Mouse (Mus musculus) liver, adult 2 months (tissue): ENCODE data around the gene Vars.

Experiments used
- CTCF ChIP-seq: fragments of 200-500 bp; IDR thresholded peaks from 2 replicates; pipeline ENCODE4 v1.5.1; 2011; ENCODE audit warnings: low read depth, low read length, control low read depth
- POLR2A ChIP-seq: fragments of 200-500 bp; IDR thresholded peaks from 2 replicates; pipeline ENCODE4 v1.6.1; 2011; ENCODE audit warnings: low read length, control low read depth; ENCODE audit not compliant: insufficient read depth; ENCODE audit errors: extremely low read depth

DNA sequence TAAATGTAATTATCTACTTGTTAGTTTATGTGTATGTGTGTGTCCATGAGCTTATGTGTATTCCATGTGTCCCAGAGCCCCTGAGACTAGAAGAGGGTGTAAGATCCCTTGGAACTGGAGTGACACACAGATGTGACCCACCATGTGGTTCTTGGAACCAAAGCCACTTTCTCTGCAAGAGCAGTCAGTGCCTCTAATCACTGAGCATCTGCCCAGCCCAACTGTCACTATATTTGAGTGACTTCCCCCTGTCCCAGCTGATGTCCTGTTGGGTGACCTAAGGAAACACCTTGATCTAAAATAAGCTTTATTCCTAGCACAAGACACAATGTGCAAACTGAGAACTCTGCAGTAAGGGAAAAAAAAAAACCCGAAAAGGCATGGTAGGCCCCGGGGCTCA, 27.5 kb downstream of the Vars start:
- TF ChIP-seq POLR2A (no peak), CTCF (no peak)
